Mouse (Mus musculus) cerebellum, postnatal 4 days (tissue): ENCODE data around the gene Prss43.

Experiments used
- DNase-seq, 2 experiments: peaks; one replicate each; pipeline ENCODE4 v3.0.0; 2022; ENCODE audit warnings: low spot score in 2 of 2, mixed read lengths in 1 of 2

Gene Prss43

GRCm38 (mm10) chr9:110840905-110841304, 14.4 kb downstream of the Prss43 start:
- no peak for DNase-seq

- DNase-seq: no peak
Measured at GRCm38 (mm10) chr9:110841438-110841837, 14.9 kb downstream of the Prss43 start.

- no peak for DNase-seq
Measured at GRCm38 (mm10) chr9:110844206-110844605, 17.7 kb downstream of the Prss43 start, which contains the start of gene Prss46. Prss46 (plus strand) TSS chr9:110844506.

- DNase-seq: no peak
Measured at GRCm38 (mm10) chr9:110849162-110849561, 22.7 kb downstream of the Prss43 start.

- no peak for DNase-seq
Measured at GRCm38 (mm10) chr9:110855903-110856302, 29.4 kb downstream of the Prss43 start.

GRCm38 (mm10) chr9:110856920-110857319, 30.4 kb downstream of the Prss43 start:
- no peak for DNase-seq

- DNase-seq: no peak
Measured at GRCm38 (mm10) chr9:110857781-110858472, 31.4 kb downstream of the Prss43 start, which contains the start of gene Prss50. Prss50 (plus strand) TSS chr9:110857967.

- no peak for DNase-seq
Measured at GRCm38 (mm10) chr9:110858523-110858922, 32.0 kb downstream of the Prss43 start.

- no peak for DNase-seq
Measured at GRCm38 (mm10) chr9:110858967-110859596, 32.6 kb downstream of the Prss43 start.

GRCm38 (mm10) chr9:110871030-110871429, 44.5 kb downstream of the Prss43 start:
- peak in 1 of 2 experiments; percentile 66 for DNase-seq

- peak; percentile 67 to 79 for DNase-seq
Measured at GRCm38 (mm10) chr9:110873681-110874659, 47.5 kb downstream of the Prss43 start.

- DNase-seq: no peak
Measured at GRCm38 (mm10) chr9:110874660-110875191, 48.2 kb downstream of the Prss43 start.

- no peak for DNase-seq
Measured at GRCm38 (mm10) chr9:110875288-110875695, 48.8 kb downstream of the Prss43 start.

GRCm38 (mm10) chr9:110877353-110877752, 50.9 kb downstream of the Prss43 start:
- DNase-seq: no peak

- DNase-seq: peak in 1 of 2 experiments; percentile 74
Measured at GRCm38 (mm10) chr9:110877888-110878287, 51.4 kb downstream of the Prss43 start.

- DNase-seq: peak in 1 of 2 experiments; percentile 50
Measured at GRCm38 (mm10) chr9:110879191-110879920, 52.9 kb downstream of the Prss43 start, which contains the start of gene Als2cl. Als2cl (plus strand) TSS chr9:110879870.

- no peak for DNase-seq
Measured at GRCm38 (mm10) chr9:110879998-110880561, 53.6 kb downstream of the Prss43 start, which contains the start of gene Tmie. Tmie (minus strand) TSS chr9:110880113.

- DNase-seq: no peak
Measured at GRCm38 (mm10) chr9:110880772-110881171, 54.3 kb downstream of the Prss43 start.
